Mouse (Mus musculus) limb, embryonic 13.5 days (tissue): ENCODE results near the gene Sept12. TPM values are rescaled to one million over a fixed set of nuclear protein-coding genes. Genes with fewer than 3 reads are reported as not detected.

Experiments
- ATAC-seq: fragments of 200-750 bp; cut with Nextera tagmentation; 2 replicates; pipeline ENCODE4 v1.8.0; 2017; ENCODE audit warnings: low read depth, moderate number of reproducible peaks, moderate TSS enrichment; ENCODE audit not compliant: low FRiP score
- H3K27ac ChIP-seq: fragments of 300-500 bp; sonication (generic); 2 replicates; pipeline ENCODE4 v1.5.1; 2015; ENCODE audit warnings: inconsistent platforms, mild to moderate bottlenecking, moderate library complexity
- H3K27me3 ChIP-seq: fragments of 300-500 bp; sonication (generic); 2 replicates; pipeline ENCODE4 v1.6.1; 2015; ENCODE audit warnings: mild to moderate bottlenecking, inconsistent platforms
- H3K36me3 ChIP-seq: fragments of 300-500 bp; sonication (generic); 2 replicates; pipeline ENCODE4 v1.6.1; 2015; ENCODE audit warnings: inconsistent platforms, mild to moderate bottlenecking, moderate library complexity
- H3K4me1 ChIP-seq: fragments of 300-500 bp; sonication (generic); 2 replicates; pipeline ENCODE4 v1.6.1; 2015; ENCODE audit warnings: inconsistent platforms
- H3K4me2 ChIP-seq: fragments of 300-500 bp; sonication (generic); replicated peaks from 2 replicates; pipeline ENCODE4 v1.6.1; 2015; ENCODE audit warnings: inconsistent platforms, mild to moderate bottlenecking, moderate library complexity
- H3K4me3 ChIP-seq: fragments of 300-500 bp; sonication (generic); 2 replicates; pipeline ENCODE4 v1.5.1; 2015; ENCODE audit warnings: moderate library complexity, mild to moderate bottlenecking, inconsistent platforms
- H3K9ac ChIP-seq: fragments of 300-500 bp; sonication (generic); 2 replicates; pipeline ENCODE4 v1.6.1; 2015; ENCODE audit warnings: mild to moderate bottlenecking, inconsistent platforms
- H3K9me3 ChIP-seq: fragments of 300-500 bp; sonication (generic); 2 replicates; pipeline ENCODE4 v1.6.1; 2016; ENCODE audit warnings: inconsistent platforms
- WGBS: fragments of 180-500 bp; shearing (Covaris S2); methylation state at CpG from one replicate; pipeline ENCODE4 v1.1.7; 2015; 5-methylcytosine and 5-hydroxymethylcytosine counted together
- polyA plus RNA-seq: library from polyadenylated mRNA; unstranded; fragments of >200 nt; fragmentation: Nextera tagmentation; extraction: Ambion mirVana; gene quantifications from 2 replicates; pipeline ENCODE4 v1.2.1, GENCODE M21; 2015

The Sept12 gene
- polyA plus RNA-seq, 1 experiment from 2014 or later = not detected

DNA sequence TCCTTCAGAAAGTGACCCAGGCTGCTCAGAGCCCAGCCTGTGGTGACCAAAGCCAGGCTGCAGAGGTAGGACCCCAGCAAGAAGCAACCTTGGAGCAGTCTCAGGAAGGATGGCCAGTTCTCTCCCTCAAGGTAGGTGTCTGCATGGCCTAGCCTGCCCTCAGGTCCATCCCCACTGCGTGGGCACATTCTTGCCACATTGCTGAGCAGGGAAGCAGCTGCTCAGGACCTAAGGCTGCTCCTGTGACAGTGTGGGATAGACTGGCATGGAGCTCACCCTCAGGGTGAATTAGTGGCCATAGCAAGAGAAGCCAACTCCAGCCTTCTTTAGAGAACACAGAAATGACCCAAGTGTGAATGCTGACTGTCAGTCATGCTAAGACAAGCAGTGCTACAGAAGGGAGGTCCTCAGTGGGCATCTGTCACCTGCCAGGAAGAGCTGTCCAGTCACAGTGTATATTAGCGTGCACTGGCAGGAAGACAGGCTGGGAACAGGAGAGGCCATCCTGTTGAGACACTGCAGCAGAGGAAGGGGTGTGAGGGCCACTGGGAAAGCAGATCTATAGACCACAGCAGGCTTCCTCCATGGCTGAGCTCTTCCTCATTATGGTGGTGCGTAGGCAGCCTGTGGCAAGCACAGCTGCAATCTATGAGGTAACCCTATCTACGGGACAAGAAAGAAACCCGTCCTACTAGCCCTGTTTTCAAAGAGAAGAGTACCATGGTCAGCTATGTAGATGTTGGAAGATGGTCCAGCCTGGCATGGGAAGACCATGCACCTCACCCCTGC lies 28.4 kb downstream of the Sept12 start:
- ATAC-seq = no peak
- WGBS = 81% methylated on average over 5 of the region's 5 CpGs
- Histone ChIP-seq H3K36me3 (no peaks in the 10 kb centered on the region), H3K4me2 (no peak overlapping the region), H3K4me3 (no peak overlapping the region), H3K27me3 (no peaks in the 10 kb centered on the region), H3K9me3 (no peaks in the 10 kb centered on the region), H3K4me1 (peaks cover 5% of the 10 kb centered on the region), H3K9ac (no peak overlapping the region), H3K27ac (no peak overlapping the region; the same call in 1 of the 2 replicates)

GRCm38 (mm10) chr16:4968426-4968825 lies 29.2 kb downstream of the Sept12 start:
- H3K36me3 ChIP-seq = no peaks in the 10 kb centered on the region
- no peak for ATAC-seq
- H3K27ac ChIP-seq = no peak overlapping the region
- H3K4me2 ChIP-seq = no peak overlapping the region
- H3K27me3 ChIP-seq = no peaks in the 10 kb centered on the region
- H3K9ac ChIP-seq = no peak overlapping the region
- no peak overlapping the region for H3K4me3 ChIP-seq
- 81% methylated on average over 3 of the region's 3 CpGs for WGBS
- peaks cover 6% of the 10 kb centered on the region for H3K4me1 ChIP-seq
- H3K9me3 ChIP-seq = no peaks in the 10 kb centered on the region

GRCm38 (mm10) chr16:4965392-4966129 lies 32.1 kb downstream of the Sept12 start:
- ATAC-seq = no peak
- Histone ChIP-seq H3K4me2 (peak overlapping the region; percentile 79), H3K27me3 (no peaks in the 10 kb centered on the region), H3K9ac (no peak overlapping the region), H3K4me1 (peaks cover 21% of the 10 kb centered on the region), H3K9me3 (no peaks in the 10 kb centered on the region), H3K36me3 (no peaks in the 10 kb centered on the region), H3K4me3 (peak overlapping the region; percentile 94; the same call in 1 of the 2 replicates), H3K27ac (no peak overlapping the region)
- 89% methylated on average over 8 of the region's 8 CpGs for WGBS

DNA sequence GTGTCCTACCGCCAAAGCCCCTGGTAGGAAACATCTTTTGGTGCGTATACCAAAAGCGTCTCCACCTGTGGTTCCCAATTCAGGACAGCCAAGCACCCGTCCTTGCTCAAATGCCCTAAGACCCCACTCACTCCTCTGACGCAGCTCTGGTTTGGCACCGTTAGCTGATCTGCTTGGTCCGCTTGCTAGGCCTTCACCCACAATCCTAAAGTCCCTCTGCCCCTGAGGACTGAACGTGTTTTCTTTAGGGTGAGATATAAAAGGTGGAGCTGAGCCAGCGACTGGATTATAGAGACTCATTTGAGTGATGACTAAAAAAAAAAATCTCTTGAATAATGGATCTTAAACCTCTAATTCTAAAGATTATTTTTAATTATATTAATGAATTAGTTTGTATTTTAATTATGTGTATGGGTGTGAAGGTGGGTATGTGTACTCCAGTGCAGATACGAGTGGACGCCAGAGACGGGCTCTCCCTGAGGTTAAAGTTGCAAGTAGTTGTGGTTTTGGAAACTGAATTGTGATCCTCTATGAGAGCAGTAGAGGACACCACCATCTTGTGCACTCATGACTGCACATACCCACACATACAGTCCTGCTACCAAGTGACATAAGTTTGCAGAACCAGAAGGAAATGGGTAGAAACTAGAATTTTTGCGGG lies 32.8 kb downstream of the Sept12 start:
- peak overlapping the region; percentile 94 for H3K4me3 ChIP-seq
- H3K9me3 ChIP-seq = no peaks in the 10 kb centered on the region
- peaks cover 21% of the 10 kb centered on the region for H3K4me1 ChIP-seq
- H3K9ac ChIP-seq = peak overlapping the region; percentile 89
- peak overlapping the region; percentile 79 for H3K27ac ChIP-seq
- no peaks in the 10 kb centered on the region for H3K27me3 ChIP-seq
- peak; percentile 4; the same call in 1 of the 2 replicates for ATAC-seq
- H3K36me3 ChIP-seq = peaks cover 6% of the 10 kb centered on the region
- peak overlapping the region; percentile 79 for H3K4me2 ChIP-seq
- WGBS = 23% methylated on average over 13 of the region's 13 CpGs

GRCm38 (mm10) chr16:4963797-4964709 lies 33.6 kb downstream of the Sept12 start, which contains the start of gene Anks3:
Anks3 (minus strand) TSS chr16:4964205.
- under 1% methylated on average over 75 of the region's 76 CpGs for WGBS
- H3K4me1 ChIP-seq = peaks cover 21% of the 10 kb centered on the region
- ATAC-seq = peak; percentile 99
- no peaks in the 10 kb centered on the region for H3K9me3 ChIP-seq
- peak within 1 kb of the TSS; percentile 89 for H3K9ac ChIP-seq
- H3K4me3 ChIP-seq = peak within 1 kb of the TSS; percentile 94
- no peaks in the 10 kb centered on the region for H3K27me3 ChIP-seq
- H3K4me2 ChIP-seq = peak within 1 kb of the TSS; percentile 79
- peak within 1 kb of the TSS; percentile 79 for H3K27ac ChIP-seq
- peaks cover 14% of the 10 kb centered on the region for H3K36me3 ChIP-seq

DNA sequence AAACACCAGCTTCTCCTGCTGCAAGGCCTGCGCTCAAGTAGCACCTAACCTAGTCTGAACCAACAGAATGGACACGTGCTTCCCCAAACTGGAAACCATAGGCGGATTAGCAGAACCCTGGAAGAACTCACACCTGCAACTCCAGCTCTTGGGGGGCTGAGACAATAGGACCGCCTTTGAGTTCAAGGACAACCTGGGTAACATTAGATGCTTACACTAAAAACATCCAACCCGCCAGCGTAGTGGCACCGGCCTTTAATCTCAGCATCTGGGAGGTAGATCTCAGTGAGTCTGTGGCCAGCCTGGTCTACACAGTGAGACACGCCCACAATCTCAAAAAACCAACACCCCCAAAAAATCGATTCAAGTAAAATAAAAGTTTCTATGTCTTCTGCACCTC lies 34.3 kb downstream of the Sept12 start:
- Histone ChIP-seq H3K4me2 (peak overlapping the region; percentile 79), H3K27me3 (no peaks in the 10 kb centered on the region), H3K9me3 (no peaks in the 10 kb centered on the region), H3K36me3 (peaks cover 18% of the 10 kb centered on the region), H3K4me1 (peaks cover 21% of the 10 kb centered on the region), H3K27ac (no peak overlapping the region), H3K4me3 (peak overlapping the region; percentile 94), H3K9ac (peak overlapping the region; percentile 89)
- ATAC-seq = no peak
- WGBS = 36% methylated on average over 9 of the region's 9 CpGs

DNA sequence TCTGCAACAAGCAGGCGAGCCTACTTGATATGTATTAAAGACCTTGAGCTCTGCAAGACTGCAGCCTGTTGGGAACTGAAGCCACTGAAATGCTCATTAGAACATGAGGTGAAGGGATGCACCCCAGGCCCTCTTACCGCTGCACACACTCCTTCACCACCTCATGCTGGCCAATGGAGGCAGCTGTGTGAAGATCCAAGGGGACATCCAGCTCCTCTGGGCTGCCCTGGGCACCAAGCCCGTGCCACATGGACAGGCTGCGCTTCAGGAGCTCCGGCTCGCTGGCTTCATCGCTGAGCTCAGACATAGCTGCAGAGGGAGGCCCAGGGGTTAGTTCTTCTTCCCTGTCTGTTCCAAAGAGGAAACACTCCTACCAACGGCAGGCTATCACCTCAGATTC lies 37.4 kb downstream of the Sept12 start:
- ATAC-seq = no peak
- 84% methylated on average over 8 of the region's 8 CpGs for WGBS

GRCm38 (mm10) chr16:4957446-4957845 lies 40.2 kb downstream of the Sept12 start:
- Histone ChIP-seq H3K36me3 (peaks cover 75% of the 10 kb centered on the region), H3K4me3 (no peak overlapping the region), H3K27ac (no peak overlapping the region), H3K9me3 (no peaks in the 10 kb centered on the region), H3K27me3 (no peaks in the 10 kb centered on the region), H3K9ac (no peak overlapping the region), H3K4me1 (peaks cover 5% of the 10 kb centered on the region), H3K4me2 (no peak overlapping the region)
- 88% methylated on average over 3 of the region's 3 CpGs for WGBS
- ATAC-seq = no peak

More for the DNA sequence above, 37.4 kb downstream of the Sept12 start:
- H3K4me3 ChIP-seq = no peak overlapping the region
- H3K27me3 ChIP-seq = no peaks in the 10 kb centered on the region
- H3K4me2 ChIP-seq = no peak overlapping the region
- peaks cover 47% of the 10 kb centered on the region for H3K36me3 ChIP-seq
- H3K27ac ChIP-seq = no peak overlapping the region
- no peak overlapping the region for H3K9ac ChIP-seq
- peaks cover 19% of the 10 kb centered on the region for H3K4me1 ChIP-seq
- no peaks in the 10 kb centered on the region for H3K9me3 ChIP-seq

DNA sequence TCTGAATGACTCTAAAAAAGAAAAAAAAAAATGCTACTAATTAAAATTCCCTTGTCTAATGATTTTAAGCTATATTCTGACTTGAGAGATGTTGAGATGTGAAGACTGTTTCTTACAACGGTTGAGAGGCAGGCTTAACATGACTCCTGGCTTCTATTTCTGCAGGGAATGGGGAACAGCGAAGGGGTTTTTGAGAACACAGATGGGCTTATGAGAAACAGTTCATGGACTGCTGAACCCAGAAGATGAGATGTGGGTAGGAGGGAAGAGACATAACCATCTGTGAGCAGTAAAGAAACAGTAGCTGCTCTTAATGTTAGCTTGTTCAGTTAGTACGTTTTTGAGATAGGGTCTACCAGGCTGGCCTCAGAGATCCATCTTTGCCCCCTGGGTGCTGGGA lies 41.0 kb downstream of the Sept12 start:
- no peak for ATAC-seq
- Histone ChIP-seq H3K9ac (no peak overlapping the region), H3K4me2 (no peak overlapping the region), H3K27me3 (no peaks in the 10 kb centered on the region), H3K9me3 (no peaks in the 10 kb centered on the region), H3K4me3 (no peak overlapping the region), H3K4me1 (no peaks in the 10 kb centered on the region), H3K27ac (no peak overlapping the region), H3K36me3 (peaks cover 83% of the 10 kb centered on the region)
- 92% methylated on average over 3 of the region's 3 CpGs for WGBS

DNA sequence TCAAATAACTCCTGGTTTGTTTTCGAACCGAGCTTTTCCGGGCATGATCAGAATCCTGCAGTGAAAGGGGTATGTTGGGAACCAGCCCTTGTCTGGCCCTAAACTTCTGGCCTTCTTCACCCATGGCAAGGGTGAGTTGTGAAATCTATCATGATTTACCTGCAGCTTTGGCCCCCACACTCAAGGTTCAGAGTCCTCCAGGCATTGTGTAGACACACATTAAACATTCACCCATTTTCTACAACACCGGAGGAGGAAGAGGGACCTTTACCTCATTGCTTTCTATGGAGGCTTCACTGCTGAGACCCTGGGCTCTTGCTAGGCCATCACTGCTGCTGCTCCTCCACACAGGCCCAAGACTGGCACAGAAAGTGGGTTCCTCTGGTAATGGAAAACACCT lies 50.3 kb downstream of the Sept12 start:
- H3K27me3 ChIP-seq = no peaks in the 10 kb centered on the region
- no peak overlapping the region for H3K4me2 ChIP-seq
- H3K9ac ChIP-seq = no peak overlapping the region
- peaks cover 90% of the 10 kb centered on the region for H3K36me3 ChIP-seq
- ATAC-seq = no peak
- H3K4me1 ChIP-seq = no peaks in the 10 kb centered on the region
- no peak overlapping the region for H3K4me3 ChIP-seq
- no peak overlapping the region for H3K27ac ChIP-seq
- H3K9me3 ChIP-seq = no peaks in the 10 kb centered on the region
- WGBS = 88% methylated on average over 4 of the region's 4 CpGs

- no peak overlapping the region for H3K27ac ChIP-seq
- no peak overlapping the region for H3K4me2 ChIP-seq
- 85% methylated on average over 3 of the region's 3 CpGs for WGBS
- no peaks in the 10 kb centered on the region for H3K27me3 ChIP-seq
- H3K9me3 ChIP-seq = no peaks in the 10 kb centered on the region
- no peak for ATAC-seq
- H3K36me3 ChIP-seq = peaks cover 90% of the 10 kb centered on the region
- no peak overlapping the region for H3K4me3 ChIP-seq
- no peaks in the 10 kb centered on the region for H3K4me1 ChIP-seq
- H3K9ac ChIP-seq = no peak overlapping the region
Measured at GRCm38 (mm10) chr16:4946155-4946554, 51.5 kb downstream of the Sept12 start.
